Mouse (Mus musculus) heart, adult 2 months (tissue): ENCODE results near the gene Nfatc3.

Source experiments
- CTCF ChIP-seq: fragments of 200-600 bp; IDR thresholded peaks from 2 replicates; pipeline ENCODE4 v1.8.1; 2022; ENCODE audit warnings: antibody characterized with exemption, mild to moderate bottlenecking, moderate library complexity
- EP300 ChIP-seq: fragments of 200-500 bp; IDR thresholded peaks from 2 replicates; pipeline ENCODE4 v1.6.1; 2011; ENCODE audit warnings: low read depth, low read length, control low read depth; ENCODE audit not compliant: insufficient read depth
- POLR2A ChIP-seq: fragments of 200-500 bp; IDR thresholded peaks from 2 replicates; pipeline ENCODE4 v1.6.1; 2011; ENCODE audit warnings: mild to moderate bottlenecking, low read depth, low read length, control low read depth; ENCODE audit not compliant: insufficient read depth

DNA sequence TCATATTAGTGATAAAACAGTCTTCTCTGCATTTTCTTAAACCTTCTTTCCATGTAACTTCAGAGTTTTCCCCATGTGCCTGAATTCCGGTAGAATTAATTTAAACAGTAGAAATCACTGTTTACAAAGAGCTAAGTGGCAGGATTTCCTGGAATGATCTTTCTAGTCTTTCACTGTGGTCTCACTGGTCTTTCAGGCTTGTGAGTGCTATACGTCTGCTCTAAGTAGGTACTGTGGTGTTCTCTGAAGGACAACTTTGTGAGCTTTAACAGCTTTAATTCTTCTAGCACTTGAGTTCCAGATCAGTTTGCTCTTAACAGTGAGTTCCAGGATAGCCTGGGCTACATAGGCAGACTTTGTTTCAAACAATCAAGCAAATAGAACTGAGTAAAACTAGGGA is 119.8 kb downstream of the Nfatc3 start:
- TF ChIP-seq POLR2A (no peak), CTCF (no peak), EP300 (no peak)
